Mouse (Mus musculus): Measurements from ENCODE around the gene Gm47289.

Gene Gm47289

DNA sequence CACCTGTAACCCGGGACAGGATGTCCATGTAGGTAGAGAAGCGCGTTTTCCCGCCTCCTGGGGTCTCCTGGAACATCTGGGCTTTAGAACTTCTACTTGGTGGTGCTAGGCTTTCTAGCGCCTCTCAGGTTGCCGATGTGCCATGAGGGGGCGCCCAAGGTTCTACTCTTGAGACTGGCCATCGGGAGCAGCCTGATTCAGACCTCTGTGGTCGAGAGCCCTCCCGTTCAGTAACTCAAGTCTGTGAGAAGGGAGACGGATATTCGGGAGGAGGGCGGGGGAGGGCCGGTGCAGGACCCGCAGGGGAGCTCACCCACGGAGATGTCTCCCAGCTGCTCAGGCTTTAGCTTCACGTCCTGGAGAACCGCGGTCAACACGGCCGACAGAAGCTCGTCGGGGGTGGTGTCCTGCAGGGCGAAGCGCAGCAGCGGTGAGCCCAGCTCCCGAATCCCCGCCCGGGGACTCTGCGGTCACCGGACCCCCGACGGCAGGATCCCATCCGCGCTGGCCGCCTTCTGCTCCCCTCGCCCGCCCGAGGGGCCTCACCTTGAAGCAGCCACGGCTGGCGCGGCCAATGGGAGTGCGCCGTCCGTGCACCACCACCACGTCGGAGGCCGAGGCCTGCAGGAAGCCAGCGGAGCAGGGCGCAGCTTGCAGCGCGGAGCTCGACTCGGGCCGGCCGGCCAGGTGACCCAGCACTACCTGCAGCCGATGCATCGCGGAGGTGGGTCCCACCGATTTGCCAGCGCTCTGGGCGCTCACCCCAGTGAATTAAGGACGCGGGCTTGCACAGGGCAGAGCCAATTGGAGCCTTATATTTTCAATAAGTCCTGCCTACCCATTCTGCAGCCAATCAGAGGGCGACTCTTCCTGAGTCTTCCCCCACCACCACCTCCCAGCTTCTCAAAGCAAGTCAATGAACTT is 2.4 kb upstream of the Gm47289 start, which contains the start of gene Acaa1b:
TSS of gene Acaa1b (minus strand) at position 816 of the 924 bp plus-strand sequence.
- peak; percentile 46 to 72 for DNase-seq (ENCODE audit: low spot score in 2 of 2)

- DNase-seq (ENCODE audit: low spot score in 2 of 2): no peak
Measured at GRCm38 (mm10) chr9:119160689-119161088, 1.7 kb downstream of the Gm47289 start.

- no peak for DNase-seq (ENCODE audit: low spot score in 2 of 2)
Measured at GRCm38 (mm10) chr9:119164743-119165142, 5.8 kb downstream of the Gm47289 start.

DNA sequence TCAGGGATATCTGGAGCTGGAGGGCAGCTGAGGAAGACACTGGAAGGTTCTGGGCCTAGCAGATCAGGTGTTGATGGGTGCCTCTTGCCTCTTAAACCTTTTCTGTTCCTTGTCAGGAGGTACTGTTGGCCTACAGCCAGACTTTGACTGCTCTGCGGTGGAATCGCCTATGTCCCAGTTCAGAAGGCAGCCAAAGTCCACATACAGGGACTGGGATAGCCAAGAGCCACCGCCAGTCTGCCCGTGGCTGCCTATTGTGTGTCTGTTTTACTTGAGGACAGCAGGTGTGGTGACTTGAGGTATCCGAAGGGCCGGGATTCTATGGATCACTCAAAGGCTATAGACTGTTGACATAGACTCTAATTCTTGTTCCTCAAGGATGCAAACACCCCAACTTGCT is 6.6 kb downstream of the Gm47289 start:
- no peak for DNase-seq (ENCODE audit: low spot score in 2 of 2)

DNA sequence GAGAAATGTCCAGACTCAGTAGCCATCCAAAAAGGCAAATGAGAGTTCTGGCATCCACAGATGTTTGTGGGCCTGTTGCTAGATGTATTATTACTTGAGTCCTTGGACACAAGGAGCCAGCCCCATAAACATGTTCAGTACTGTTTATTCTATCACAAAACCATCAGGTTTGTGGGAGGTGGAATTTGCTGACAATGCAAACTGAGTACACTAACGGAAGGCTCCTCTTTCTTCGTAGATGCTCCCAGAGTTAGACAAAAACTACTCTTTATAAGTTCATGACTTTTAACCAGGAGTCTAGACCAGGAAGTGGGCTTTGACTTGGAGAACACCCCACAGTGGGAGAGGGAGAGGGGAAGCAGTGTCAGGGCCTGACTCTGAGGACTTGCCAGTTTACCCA is 8.6 kb downstream of the Gm47289 start:
- DNase-seq (ENCODE audit: low spot score in 2 of 2): no peak

DNA sequence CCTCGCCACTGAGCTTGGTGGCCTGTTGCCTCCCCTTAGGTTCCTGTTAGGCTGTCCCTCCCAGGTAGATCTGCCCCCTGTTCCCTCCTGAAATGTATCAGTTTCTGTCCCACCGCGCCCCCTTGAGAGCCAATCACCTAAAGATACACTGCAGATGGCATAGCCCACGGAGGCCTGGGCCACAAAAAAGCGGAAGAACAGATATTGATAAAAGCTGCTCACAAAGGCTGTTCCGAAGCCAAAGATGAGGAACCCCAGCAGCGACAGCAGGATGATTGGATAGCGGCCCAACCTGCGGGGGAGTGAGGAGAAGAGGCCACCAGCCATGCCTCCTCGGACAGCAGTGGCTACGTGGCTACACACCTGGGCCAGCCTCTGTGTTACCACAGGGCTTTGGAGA is 20.3 kb downstream of the Gm47289 start:
- DNase-seq (ENCODE audit: low spot score in 2 of 2): no peak

DNA sequence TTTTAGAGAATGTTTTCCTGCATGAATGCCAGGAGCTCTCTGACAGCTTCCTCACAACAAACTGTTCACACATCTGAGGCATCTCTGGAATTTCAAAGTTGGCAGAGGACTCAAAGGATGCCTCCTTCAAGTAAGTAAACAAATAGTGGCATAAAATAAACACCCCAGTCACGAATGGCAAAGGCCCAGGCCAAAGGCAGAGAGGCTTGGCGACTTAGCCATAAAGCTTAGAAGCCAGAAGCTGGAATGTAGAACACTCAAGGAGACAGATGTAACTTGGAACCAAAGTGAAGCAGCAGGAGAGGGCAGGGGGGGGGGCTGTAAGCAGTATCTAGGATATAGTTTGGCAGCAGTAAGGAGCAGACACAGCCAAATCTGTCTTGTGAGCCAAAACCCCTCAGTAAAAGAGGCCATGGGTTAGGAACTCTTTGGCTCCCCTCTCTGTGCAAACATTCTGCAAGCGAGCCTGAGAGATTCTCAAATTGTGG is 22.3 kb downstream of the Gm47289 start:
- DNase-seq (ENCODE audit: low spot score in 2 of 2): no peak

GRCm38 (mm10) chr9:119192202-119192990 is 33.4 kb downstream of the Gm47289 start:
- no peak for DNase-seq (ENCODE audit: low spot score in 2 of 2)

- DNase-seq (ENCODE audit: low spot score in 2 of 2): no peak
Measured at GRCm38 (mm10) chr9:119199151-119199861, 40.3 kb downstream of the Gm47289 start.

GRCm38 (mm10) chr9:119201653-119202052 is 42.7 kb downstream of the Gm47289 start:
- no peak for DNase-seq (ENCODE audit: low spot score in 2 of 2)

DNA sequence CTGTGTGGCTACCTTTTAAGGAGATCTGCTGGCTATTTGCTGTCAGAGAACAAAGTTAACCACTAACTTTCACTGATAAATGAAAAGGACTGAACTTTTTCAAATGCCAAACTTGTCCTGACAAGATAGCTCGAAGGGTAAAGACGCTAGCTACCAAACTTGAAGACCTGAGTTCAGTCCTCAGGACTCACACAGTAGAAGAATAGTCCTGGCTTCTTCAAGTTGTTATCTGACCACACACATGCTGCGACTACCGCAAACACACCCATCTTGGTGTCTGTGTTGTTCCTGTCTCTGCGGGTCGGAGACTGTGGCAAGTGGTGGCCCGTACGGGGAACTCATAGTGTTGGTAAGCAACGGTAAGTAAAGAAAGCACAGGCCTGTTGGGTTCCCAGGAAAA is 44.7 kb downstream of the Gm47289 start:
- DNase-seq (ENCODE audit: low spot score in 2 of 2): no peak

GRCm38 (mm10) chr9:119205756-119206155 is 46.8 kb downstream of the Gm47289 start:
- no peak for DNase-seq (ENCODE audit: low spot score in 2 of 2)

GRCm38 (mm10) chr9:119206666-119207065 is 47.7 kb downstream of the Gm47289 start:
- no peak for DNase-seq (ENCODE audit: low spot score in 2 of 2)

DNA sequence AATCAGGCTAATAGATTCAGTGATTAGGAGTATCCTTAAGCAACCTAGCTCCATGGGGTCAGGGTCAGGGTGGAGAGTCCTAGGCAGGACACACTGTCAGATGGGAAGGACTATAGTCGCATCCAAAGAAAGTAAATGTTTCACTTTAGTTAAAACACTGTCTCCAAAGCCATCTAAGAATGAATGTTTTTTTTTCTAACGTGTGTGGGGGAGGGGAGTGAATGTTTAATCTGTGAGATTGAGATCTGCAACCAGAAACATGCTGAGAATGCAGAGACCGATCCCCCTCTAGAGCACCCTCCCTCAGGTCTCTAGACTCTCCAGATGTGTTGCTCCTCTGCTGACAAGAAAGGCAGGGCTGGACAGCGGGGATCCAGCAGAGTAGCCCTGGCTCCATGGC is 48.2 kb downstream of the Gm47289 start:
- DNase-seq (ENCODE audit: low spot score in 2 of 2): no peak

DNA sequence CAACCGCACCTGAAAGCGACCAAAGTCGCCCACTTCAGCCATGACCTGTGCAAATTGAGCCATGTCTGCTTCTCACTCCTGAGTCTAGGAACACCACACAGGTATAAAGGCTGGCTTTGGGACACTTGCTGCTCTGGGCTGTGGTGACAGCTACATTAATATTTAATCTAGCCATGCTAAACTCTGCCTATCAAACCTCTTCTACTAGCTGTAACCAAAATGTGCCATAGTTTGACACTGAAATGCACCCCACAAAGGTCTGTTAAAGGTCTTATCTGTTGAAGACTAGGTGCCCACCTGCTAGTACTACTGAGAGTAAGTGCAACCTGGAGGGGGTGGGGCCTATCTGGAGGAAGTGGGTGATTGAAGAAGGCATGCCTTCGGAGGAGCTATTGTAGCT is 50.0 kb downstream of the Gm47289 start, which contains the start of gene Slc22a13:
TSS of gene Slc22a13 (minus strand) at position 101 of the 400 bp plus-strand sequence.
- no peak for DNase-seq (ENCODE audit: low spot score in 2 of 2)
